In genomic region chr7:96609854-96610586, GRCm38 (mm10) we compare ENCODE assay signal across 16 mouse cellular contexts.
DNase-seq lines count a peak whose midpoint lies in the region; ATAC-seq lines count a peak whose summit lies in the region.
"Had no signal": no experiment of that assay in that cellular context is flagged by ENCODE, and none has a peak within 500 bp of the region (broad histone marks: within the 10 kb centered on the region; RNA-seq: fewer than 3 reads in every experiment).

No protein-coding gene starts in this region.

- no peaks in the 10 kb centered on the region for H3K27me3 ChIP-seq in hindbrain, embryonic 15.5 days
- H3K27me3 ChIP-seq in hindbrain, embryonic 10.5 days (ENCODE audit: insufficient read depth, poor library complexity, severe bottlenecking), result no peaks in the 10 kb centered on the region
- H3K27me3 ChIP-seq in neural tube, embryonic 14.5 days (ENCODE audit: control insufficient read depth, insufficient read depth, low read length), result no peaks in the 10 kb centered on the region
- H3K27me3 ChIP-seq: embryonic facial prominence, embryonic 12.5 days had no signal

- no peak for ATAC-seq in hindbrain, embryonic 15.5 days (ENCODE audit: low FRiP score, low read depth)
- peak; percentile 89 for ATAC-seq in neural tube, embryonic 14.5 days (ENCODE audit: low read depth)
- ATAC-seq: hindbrain, embryonic 16.5 days had no signal

- no peak overlapping the region for H3K27ac ChIP-seq in hindbrain, embryonic 15.5 days (replicated peaks)
- H3K27ac ChIP-seq in hindbrain, embryonic 10.5 days, result no peak overlapping the region
- H3K27ac ChIP-seq in neural tube, embryonic 14.5 days (ENCODE audit: low read depth, low read length), result peak overlapping the region; percentile 75
- H3K27ac ChIP-seq: embryonic facial prominence, embryonic 12.5 days; forebrain, embryonic 10.5 days had no signal

- WGBS in hindbrain, embryonic 15.5 days, result 48% methylated on average over 10 of the region's 10 CpGs
- WGBS in hindbrain, embryonic 10.5 days, result 60% methylated on average over 10 of the region's 10 CpGs
- 5% methylated on average over 10 of the region's 10 CpGs for WGBS in neural tube, embryonic 14.5 days

- no peak overlapping the region for H3K4me3 ChIP-seq in hindbrain, embryonic 15.5 days
- H3K4me3 ChIP-seq in hindbrain, embryonic 10.5 days, result no peak overlapping the region
- H3K4me3 ChIP-seq in neural tube, embryonic 14.5 days (ENCODE audit: low read depth, low read length), result no peak overlapping the region
- H3K4me3 ChIP-seq: embryonic facial prominence, embryonic 12.5 days; forebrain, embryonic 10.5 days; heart, embryonic 12.5 days; myocyte had no signal

- H3K4me2 ChIP-seq in hindbrain, embryonic 15.5 days, result 0 out of 2 replicates have a peak overlapping the region, but pooled peaks have one; percentile 4
- no peak overlapping the region; the same call in 1 of the 2 replicates for H3K4me2 ChIP-seq in neural tube, embryonic 14.5 days (ENCODE audit: low read depth, low read length)
- H3K4me2 ChIP-seq: embryonic facial prominence, embryonic 12.5 days; heart, embryonic 12.5 days had no signal

- peaks cover 8% of the 10 kb centered on the region for H3K4me1 ChIP-seq in hindbrain, embryonic 15.5 days (replicated peaks)
- no peaks in the 10 kb centered on the region for H3K4me1 ChIP-seq in hindbrain, embryonic 10.5 days (replicated peaks)
- peaks cover 8% of the 10 kb centered on the region for H3K4me1 ChIP-seq in neural tube, embryonic 14.5 days (ENCODE audit: control insufficient read depth, insufficient read depth, low read length)
- H3K4me1 ChIP-seq: embryonic facial prominence, embryonic 12.5 days; heart, embryonic 12.5 days had no signal

- DNase-seq in hindbrain, embryonic 10.5 days (ENCODE audit: low spot score), result no peak
- peak; percentile 4 to 11 for DNase-seq in left cerebral cortex, adult 18-20 months (ENCODE audit: low spot score in 2 of 2)
- DNase-seq in left cerebral cortex, adult 8-10 months (ENCODE audit: low spot score in 2 of 2), result no peak
- peak; percentile 90 for DNase-seq in forelimb bud, embryonic 11.5 days (ENCODE audit: low read depth, low spot score)
- no peak for DNase-seq in cerebellum, adult 9-11 months
- DNase-seq: cerebellum, adult 2 months; left cerebral cortex, postnatal 4 days; lung, adult 2 months; thymus, adult 18-20 months had no signal

- H3K9ac ChIP-seq in hindbrain, embryonic 15.5 days, result no peak overlapping the region
- H3K9ac ChIP-seq in neural tube, embryonic 14.5 days (replicated peaks; ENCODE audit: low read depth, low read length), result no peak overlapping the region
- H3K9ac ChIP-seq: embryonic facial prominence, embryonic 12.5 days; heart, embryonic 12.5 days had no signal

- no peaks in the 10 kb centered on the region for H3K9me3 ChIP-seq in hindbrain, embryonic 15.5 days
- H3K9me3 ChIP-seq in hindbrain, embryonic 10.5 days, result no peaks in the 10 kb centered on the region
- H3K9me3 ChIP-seq in neural tube, embryonic 14.5 days (ENCODE audit: control insufficient read depth, low read length), result no peaks in the 10 kb centered on the region
- H3K9me3 ChIP-seq: embryonic facial prominence, embryonic 12.5 days; forebrain, embryonic 10.5 days; heart, embryonic 12.5 days had no signal

- no peaks in the 10 kb centered on the region for H3K36me3 ChIP-seq in hindbrain, embryonic 15.5 days
- H3K36me3 ChIP-seq in hindbrain, embryonic 10.5 days, result no peaks in the 10 kb centered on the region
- no peaks in the 10 kb centered on the region for H3K36me3 ChIP-seq in neural tube, embryonic 14.5 days (ENCODE audit: control insufficient read depth, insufficient read depth, low read length)
- H3K36me3 ChIP-seq: embryonic facial prominence, embryonic 12.5 days; forebrain, embryonic 10.5 days; heart, embryonic 12.5 days had no signal

Comparison
In these comparisons a context has a peak if more than half of its experiments do, and no peak if none do; other contexts are left out.
1. DNase-seq: peak in left cerebral cortex, adult 18-20 months (2 of 2) and forelimb bud, embryonic 11.5 days (single experiment); none in hindbrain, embryonic 10.5 days (single experiment), left cerebral cortex, adult 8-10 months (0 of 2) and cerebellum, adult 9-11 months (single experiment).